Mouse (Mus musculus) right cerebral cortex, postnatal 36 days (tissue): ENCODE measurements around the gene Spag9.

ENCODE experiments used
- DNase-seq, 2 experiments: peaks; one replicate each; pipeline ENCODE4 v3.0.0; 2022; ENCODE audit warnings: low spot score in 2 of 2, mixed read lengths in 1 of 2

The Spag9 gene

GRCm38 (mm10) chr11:93995720-93996305, at the start of gene Spag9:
Spag9 (plus strand) TSS chr11:93996091.
- peak; percentile 88 to 90 for DNase-seq

GRCm38 (mm10) chr11:93948887-93949567, 46.9 kb upstream of the Spag9 start:
- no peak for DNase-seq

GRCm38 (mm10) chr11:93950045-93950444, 45.8 kb upstream of the Spag9 start:
- DNase-seq, result no peak

- no peak for DNase-seq
Observed at GRCm38 (mm10) chr11:93952376-93952775, 43.5 kb upstream of the Spag9 start.

- DNase-seq, result no peak
Observed at GRCm38 (mm10) chr11:93954738-93955255, 41.1 kb upstream of the Spag9 start.

- peak; percentile 82 to 85 for DNase-seq
Observed at GRCm38 (mm10) chr11:93955256-93956150, 40.4 kb upstream of the Spag9 start.

- no peak for DNase-seq
Observed at GRCm38 (mm10) chr11:93956159-93956558, 39.7 kb upstream of the Spag9 start, which contains the start of gene Nme2. Nme2 (minus strand) TSS chr11:93956259.

GRCm38 (mm10) chr11:93957031-93957555, 38.8 kb upstream of the Spag9 start:
- no peak for DNase-seq

- no peak for DNase-seq
Observed at GRCm38 (mm10) chr11:93957746-93958145, 38.1 kb upstream of the Spag9 start.

- no peak for DNase-seq
Observed at GRCm38 (mm10) chr11:93961482-93961881, 34.4 kb upstream of the Spag9 start.

GRCm38 (mm10) chr11:93963013-93963412, 32.9 kb upstream of the Spag9 start:
- DNase-seq, result no peak

GRCm38 (mm10) chr11:93965391-93965790, 30.5 kb upstream of the Spag9 start:
- peak in 1 of 2 experiments; percentile 27 for DNase-seq

GRCm38 (mm10) chr11:93967381-93967780, 28.5 kb upstream of the Spag9 start:
- DNase-seq, result no peak

- peak; percentile 93 to 96 for DNase-seq
Observed at GRCm38 (mm10) chr11:93968005-93968847, 27.7 kb upstream of the Spag9 start, which contains the start of the genes Gm20390 and Nme1. Gm20390 (minus strand) TSS chr11:93968293. Nme1 (minus strand) TSS chr11:93968521.

GRCm38 (mm10) chr11:93968848-93969128, 27.1 kb upstream of the Spag9 start:
- no peak for DNase-seq

- DNase-seq, result no peak
Observed at GRCm38 (mm10) chr11:93969171-93969570, 26.7 kb upstream of the Spag9 start.

GRCm38 (mm10) chr11:93969799-93970198, 26.1 kb upstream of the Spag9 start:
- DNase-seq, result no peak

- DNase-seq, result no peak
Observed at GRCm38 (mm10) chr11:93972951-93973350, 22.9 kb upstream of the Spag9 start.

- DNase-seq, result no peak
Observed at GRCm38 (mm10) chr11:93979502-93980049, 16.3 kb upstream of the Spag9 start.

- no peak for DNase-seq
Observed at GRCm38 (mm10) chr11:93984619-93985018, 11.3 kb upstream of the Spag9 start.

- DNase-seq, result no peak
Observed at GRCm38 (mm10) chr11:93985265-93985664, 10.6 kb upstream of the Spag9 start.
